ENCODE assay signal across 42 mouse cellular contexts in genomic region chr11:78505430-78505829, GRCm38 (mm10). TPM values are rescaled to one million over a fixed set of nuclear protein-coding genes. Genes with fewer than 3 reads are reported as not detected.
"Had no signal": no experiment of that assay in that cellular context is flagged by ENCODE, and none has a peak within 500 bp of the region (broad histone marks: within the 10 kb centered on the region; RNA-seq: fewer than 3 reads in every experiment).

No protein-coding gene starts in this region.

- H3K4me1 ChIP-seq: limb, embryonic 10.5 days; limb, embryonic 12.5 days; limb, embryonic 13.5 days; limb, embryonic 15.5 days; liver, embryonic 12.5 days; lung, embryonic 15.5 days; midbrain, embryonic 12.5 days; midbrain, embryonic 13.5 days; midbrain, embryonic 15.5 days; neural tube, embryonic 12.5 days; neural tube, embryonic 13.5 days had no signal

- DNase-seq: left cerebral cortex, postnatal 4 days; liver; liver, embryonic 13.5 days; liver, postnatal 0 days; lung, adult 18-20 months; lung, adult 2 months; lung, embryonic 14.5 days; lung, postnatal 10 days; lung, postnatal 14 days; lung, postnatal 36 days; lung, postnatal 4 days; midbrain, embryonic 14.5 days had no signal

- H3K4me2 ChIP-seq: limb, embryonic 12.5 days; limb, embryonic 13.5 days; limb, embryonic 15.5 days; liver, embryonic 11.5 days; liver, embryonic 12.5 days; liver, embryonic 13.5 days; liver, embryonic 15.5 days; lung, embryonic 14.5 days; lung, embryonic 15.5 days; midbrain, embryonic 11.5 days; midbrain, embryonic 12.5 days; midbrain, embryonic 13.5 days; midbrain, embryonic 15.5 days; neural tube, embryonic 12.5 days; neural tube, embryonic 13.5 days had no signal

- H3K27ac ChIP-seq: limb, embryonic 10.5 days; limb, embryonic 12.5 days; limb, embryonic 13.5 days; limb, embryonic 15.5 days; liver, embryonic 12.5 days; liver, embryonic 13.5 days; liver, embryonic 14.5 days; liver, embryonic 15.5 days; lung, embryonic 15.5 days; macrophage; midbrain, embryonic 10.5 days; midbrain, embryonic 12.5 days; midbrain, embryonic 13.5 days; midbrain, embryonic 15.5 days; neural tube, embryonic 12.5 days; neural tube, embryonic 13.5 days had no signal

- ATAC-seq: liver, embryonic 12.5 days; liver, postnatal 0 days; lung, postnatal 0 days; midbrain, embryonic 13.5 days; midbrain, embryonic 15.5 days; midbrain, embryonic 16.5 days had no signal

- H3K9ac ChIP-seq: limb, embryonic 12.5 days; limb, embryonic 13.5 days; limb, embryonic 15.5 days; liver, embryonic 12.5 days; liver, embryonic 13.5 days; liver, embryonic 14.5 days; liver, embryonic 15.5 days; liver, postnatal 0 days; lung, embryonic 14.5 days; lung, embryonic 15.5 days; midbrain, embryonic 12.5 days; midbrain, embryonic 13.5 days; midbrain, embryonic 15.5 days; neural tube, embryonic 12.5 days; neural tube, embryonic 13.5 days had no signal

- H3K9me3 ChIP-seq: limb, embryonic 10.5 days; limb, embryonic 12.5 days; limb, embryonic 13.5 days; limb, embryonic 15.5 days; liver, embryonic 12.5 days; liver, embryonic 13.5 days; liver, embryonic 15.5 days; lung, embryonic 15.5 days; megakaryocyte, embryonic 14.5 days; midbrain, embryonic 10.5 days; midbrain, embryonic 12.5 days; midbrain, embryonic 13.5 days; midbrain, embryonic 15.5 days; neural tube, embryonic 12.5 days; neural tube, embryonic 13.5 days had no signal

- H3K4me3 ChIP-seq: limb, embryonic 10.5 days; limb, embryonic 12.5 days; limb, embryonic 13.5 days; limb, embryonic 15.5 days; liver, embryonic 12.5 days; liver, embryonic 13.5 days; liver, embryonic 15.5 days; lung, embryonic 15.5 days; megakaryocyte, embryonic 14.5 days; midbrain, embryonic 10.5 days; midbrain, embryonic 12.5 days; midbrain, embryonic 13.5 days; midbrain, embryonic 15.5 days; myocyte; neural tube, embryonic 12.5 days; neural tube, embryonic 13.5 days had no signal

RNA-seq across cellular contexts. Expression of gene Sebox, which starts 2.2 kb away (rescaled TPM):
- total RNA-seq: megakaryocyte progenitor cell, adult 5-6 weeks; megakaryocyte, adult 5-6 weeks; megakaryocyte-erythroid progenitor cell, adult 5-6 weeks; monocyte, adult 5-6 weeks had no signal
- polyA plus RNA-seq: limb, embryonic 10.5 days; limb, embryonic 11.5 days; limb, embryonic 12.5 days; limb, embryonic 13.5 days; limb, embryonic 14.5 days; lung, embryonic 14.5 days; lung, embryonic 15.5 days; lung, embryonic 16.5 days; lung, postnatal 0 days; macrophage; midbrain, embryonic 10.5 days; midbrain, embryonic 11.5 days; midbrain, embryonic 12.5 days; midbrain, embryonic 13.5 days; midbrain, embryonic 14.5 days; midbrain, postnatal 0 days; myocyte; neural tube, embryonic 11.5 days; neural tube, embryonic 12.5 days had no signal

RNA-seq across cellular contexts. Expression of gene Vtn, which starts 6.5 kb away (rescaled TPM):
- total RNA-seq: megakaryocyte progenitor cell, adult 5-6 weeks; megakaryocyte, adult 5-6 weeks; megakaryocyte-erythroid progenitor cell, adult 5-6 weeks; monocyte, adult 5-6 weeks had no signal
- polyA plus RNA-seq: limb, embryonic 10.5 days; macrophage; myocyte had no signal

RNA-seq across cellular contexts. Expression of gene Sarm1, which starts 7.9 kb away (rescaled TPM):
- total RNA-seq: megakaryocyte, adult 5-6 weeks; megakaryocyte-erythroid progenitor cell, adult 5-6 weeks; monocyte, adult 5-6 weeks had no signal
